Mouse (Mus musculus) MEL (cell line): Measurements from ENCODE around the gene Tyro3.

Experiments
- CTCF ChIP-seq, 3 experiments: IDR thresholded peaks in 2 of 3; conservative IDR thresholded peaks in 1 of 3; 2 replicates each; pipeline ENCODE4 v1.5.1; 2011 to 2012; ENCODE audit warnings: low read length in 3 of 3, low read depth in 2 of 3, mild to moderate bottlenecking in 2 of 3, improper control_type of control experiment in 1 of 3, inconsistent platforms in 1 of 3, mixed read lengths in 1 of 3, moderate library complexity in 1 of 3; ENCODE audit not compliant: control insufficient read depth in 1 of 3, insufficient read depth in 1 of 3, poor library complexity in 1 of 3, severe bottlenecking in 1 of 3
- ZC3H11A ChIP-seq: IDR thresholded peaks from 2 replicates; pipeline ENCODE4 v1.6.1; 2012; ENCODE audit warnings: low read depth, mild to moderate bottlenecking, inconsistent platforms, low read length, improper control_type of control experiment

DNA sequence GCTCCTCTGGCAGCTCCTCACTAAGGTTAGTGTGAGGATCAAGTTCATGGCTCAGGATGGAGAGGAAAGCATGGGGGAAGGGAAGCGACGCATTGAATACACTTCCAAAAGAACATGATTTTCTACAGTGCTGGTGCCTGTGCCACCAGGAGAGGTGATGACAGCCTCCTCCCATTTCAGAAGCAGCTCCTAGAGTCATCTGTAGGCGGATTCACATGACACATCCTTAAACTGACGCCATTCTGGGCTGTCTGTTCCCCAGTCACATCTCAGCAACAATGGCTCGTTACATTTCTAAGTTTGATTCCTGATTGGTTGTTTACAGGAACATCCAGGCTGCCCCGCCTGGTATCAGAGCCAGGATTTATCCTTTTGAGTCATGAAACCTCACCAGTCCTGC is 44.5 kb downstream of the Tyro3 start:
- TF ChIP-seq ZC3H11A (no peak), CTCF (IDR thresholded peaks at IDR 0.05 in 2 of 3, conservative IDR thresholded peaks at IDR 0.05 in 1 of 3; ENCODE audit: control insufficient read depth in 1 of 3, insufficient read depth in 1 of 3, low read depth in 2 of 3, low read length in 3 of 3, poor library complexity in 1 of 3, severe bottlenecking in 1 of 3) (no peak)
